Mouse (Mus musculus): ENCODE data around the gene BC017158. TPM values are rescaled to one million over a fixed set of nuclear protein-coding genes. Genes with fewer than 3 reads are reported as not detected.
A peak's percentile ranks its signal among the peaks of the same experiment; 100 is the strongest.

Gene BC017158
- polyA plus RNA-seq, 1 experiment from 2014 or later = 32.6 TPM

DNA sequence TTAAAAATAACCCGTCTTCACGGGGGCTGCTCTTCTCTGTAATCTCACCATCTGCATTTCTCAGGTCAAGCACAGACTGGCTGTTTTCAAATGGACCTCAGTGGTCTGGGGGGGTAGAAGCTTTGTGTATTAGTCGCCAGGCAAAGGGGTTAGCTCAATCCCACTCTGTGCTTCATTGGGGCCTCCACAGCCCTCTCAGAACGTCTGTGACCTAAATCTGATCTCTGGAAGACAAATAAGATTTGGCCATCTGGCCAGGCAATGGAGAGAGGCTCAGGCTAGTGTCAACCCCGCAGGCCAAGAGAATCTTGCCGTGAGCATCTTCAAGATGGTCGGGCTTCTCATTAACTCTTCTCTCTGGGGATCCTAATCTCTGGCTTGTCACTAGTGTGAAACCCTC lies 16.5 kb upstream of the BC017158 start:
- ATAC-seq = no peak
- WGBS = 67% methylated on average over 7 of the region's 7 CpGs
- H3K4me2 ChIP-seq (replicated peaks; ENCODE audit: low read depth) = no peak overlapping the region

DNA sequence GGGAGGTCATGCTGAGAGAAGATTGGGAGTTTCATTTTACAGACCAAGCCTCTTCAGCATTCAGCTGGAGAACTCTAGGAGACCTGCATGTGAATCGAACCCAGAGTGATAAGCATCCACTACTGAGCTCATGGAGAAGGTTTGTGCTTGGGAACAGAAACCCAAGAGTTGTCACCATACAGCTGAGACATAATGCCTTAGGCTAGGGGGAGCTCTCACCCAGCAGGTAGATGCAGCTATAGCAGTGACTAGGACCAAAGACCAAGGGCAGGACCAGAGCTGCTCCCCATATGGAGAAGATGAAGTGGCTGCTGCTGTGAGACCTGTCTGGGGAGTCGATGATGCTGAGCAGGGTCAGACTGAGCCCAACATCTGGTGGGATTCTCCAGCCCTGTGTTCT lies 15.6 kb upstream of the BC017158 start:
- Histone ChIP-seq H3K27ac (ENCODE audit: low read depth, low read length) (no peak overlapping the region), H3K36me3 (ENCODE audit: control insufficient read depth, insufficient read depth) (no peaks in the 10 kb centered on the region), H3K9me3 (ENCODE audit: control insufficient read depth) (no peaks in the 10 kb centered on the region), H3K4me3 (ENCODE audit: low read depth, low read length) (no peak overlapping the region), H3K9ac (ENCODE audit: low read depth, low read length) (no peak overlapping the region), H3K4me1 (replicated peaks; ENCODE audit: control insufficient read depth, insufficient read depth, low read length) (peaks cover 5% of the 10 kb centered on the region; the same call in 1 of the 2 replicates), H3K27me3 (replicated peaks; ENCODE audit: control insufficient read depth, insufficient read depth, low read length) (no peaks in the 10 kb centered on the region), H3K4me2 (replicated peaks; ENCODE audit: low read depth) (no peak overlapping the region)
- ATAC-seq = no peak
- 96% methylated on average over 2 of the region's 2 CpGs for WGBS
- TF ChIP-seq CTCF (IDR thresholded peaks at IDR 0.05; ENCODE audit: low read depth) = peak; percentile 42

More for the DNA sequence above, 16.5 kb upstream of the BC017158 start:
- Histone ChIP-seq H3K9me3 (ENCODE audit: control insufficient read depth) (no peaks in the 10 kb centered on the region), H3K27ac (ENCODE audit: low read depth, low read length) (no peak overlapping the region), H3K27me3 (replicated peaks; ENCODE audit: control insufficient read depth, insufficient read depth, low read length) (no peaks in the 10 kb centered on the region), H3K36me3 (ENCODE audit: control insufficient read depth, insufficient read depth) (no peaks in the 10 kb centered on the region), H3K9ac (ENCODE audit: low read depth, low read length) (no peak overlapping the region), H3K4me1 (replicated peaks; ENCODE audit: control insufficient read depth, insufficient read depth, low read length) (peaks cover 5% of the 10 kb centered on the region; the same call in 1 of the 2 replicates), H3K4me3 (ENCODE audit: low read depth, low read length) (no peak overlapping the region)
- TF ChIP-seq CTCF (IDR thresholded peaks at IDR 0.05; ENCODE audit: low read depth) = no peak

DNA sequence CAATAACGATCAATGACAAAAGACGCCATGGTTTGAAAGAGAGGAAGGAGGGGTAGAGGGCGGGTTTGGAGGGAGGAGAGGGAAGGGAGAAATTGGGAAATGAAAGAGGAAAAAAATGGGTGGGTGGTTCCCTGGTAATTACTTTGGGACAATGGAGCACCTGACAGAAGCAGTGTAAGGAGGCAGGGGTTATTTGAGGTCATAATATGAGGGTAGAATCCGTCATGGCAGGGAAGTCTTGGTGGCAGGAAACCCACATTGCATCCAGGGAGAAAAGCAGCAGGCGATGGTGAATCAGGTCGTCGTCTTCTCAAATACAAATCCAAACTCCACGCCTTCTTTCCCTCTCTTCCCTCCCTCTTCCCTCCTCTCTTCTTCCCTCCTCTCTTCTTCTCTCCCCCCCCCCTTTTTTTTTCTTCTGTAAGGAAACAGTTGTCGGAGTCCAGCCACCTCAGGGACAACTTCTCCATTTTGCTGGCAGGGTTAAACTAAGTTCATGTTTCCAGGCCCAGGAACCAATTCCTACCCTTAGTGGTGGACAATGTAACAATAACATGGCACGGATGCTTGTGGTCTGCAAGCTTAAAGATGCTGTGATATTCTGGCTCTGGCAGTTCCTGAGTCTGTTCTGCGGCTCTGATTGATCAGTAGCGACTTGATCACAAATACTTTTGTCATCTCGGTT lies 14.5 kb upstream of the BC017158 start:
- H3K4me1 ChIP-seq (replicated peaks; ENCODE audit: control insufficient read depth, insufficient read depth, low read length) = peaks cover 5% of the 10 kb centered on the region; the same call in 1 of the 2 replicates
- no peak for ATAC-seq
- no peak for TF ChIP-seq CTCF (IDR thresholded peaks at IDR 0.05; ENCODE audit: low read depth)
- no peaks in the 10 kb centered on the region for H3K27me3 ChIP-seq (replicated peaks; ENCODE audit: control insufficient read depth, insufficient read depth, low read length)
- H3K9me3 ChIP-seq (ENCODE audit: control insufficient read depth) = no peaks in the 10 kb centered on the region
- no peak overlapping the region for H3K4me3 ChIP-seq (ENCODE audit: low read depth, low read length)
- no peak overlapping the region for H3K4me2 ChIP-seq (replicated peaks; ENCODE audit: low read depth)
- WGBS = 81% methylated on average over 13 of the region's 13 CpGs
- H3K27ac ChIP-seq (ENCODE audit: low read depth, low read length) = no peak overlapping the region
- H3K36me3 ChIP-seq (ENCODE audit: control insufficient read depth, insufficient read depth) = no peaks in the 10 kb centered on the region
- H3K9ac ChIP-seq (ENCODE audit: low read depth, low read length) = no peak overlapping the region

DNA sequence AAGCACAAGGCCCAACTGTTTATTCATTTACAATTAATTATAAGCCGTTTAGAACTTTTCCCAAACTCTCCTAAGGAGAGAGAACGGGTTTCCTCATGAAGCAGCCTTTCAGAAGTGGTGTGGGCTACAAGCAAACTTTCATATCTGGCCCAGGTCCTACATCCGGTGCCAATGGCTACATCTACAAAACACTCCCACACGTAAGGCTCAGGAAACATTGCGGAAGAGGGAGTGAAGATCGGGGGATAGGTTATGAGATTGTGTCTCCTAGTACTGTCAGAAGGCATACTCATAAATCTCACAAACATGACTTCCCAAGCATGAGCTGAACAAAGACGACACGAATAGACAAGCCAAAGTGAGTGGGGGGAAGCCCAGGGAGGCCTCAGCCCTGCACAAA lies 13.8 kb upstream of the BC017158 start:
- no peak for ATAC-seq
- no peak for TF ChIP-seq CTCF (IDR thresholded peaks at IDR 0.05; ENCODE audit: low read depth)
- no peaks in the 10 kb centered on the region for H3K9me3 ChIP-seq (ENCODE audit: control insufficient read depth)
- no peaks in the 10 kb centered on the region for H3K36me3 ChIP-seq (ENCODE audit: control insufficient read depth, insufficient read depth)
- H3K4me2 ChIP-seq (replicated peaks; ENCODE audit: low read depth) = no peak overlapping the region
- no peak overlapping the region for H3K27ac ChIP-seq (ENCODE audit: low read depth, low read length)
- no peak overlapping the region for H3K9ac ChIP-seq (ENCODE audit: low read depth, low read length)
- no peaks in the 10 kb centered on the region for H3K27me3 ChIP-seq (replicated peaks; ENCODE audit: control insufficient read depth, insufficient read depth, low read length)
- H3K4me1 ChIP-seq (replicated peaks; ENCODE audit: control insufficient read depth, insufficient read depth, low read length) = peaks cover 5% of the 10 kb centered on the region; the same call in 1 of the 2 replicates
- 69% methylated on average over 8 of the region's 8 CpGs for WGBS
- no peak overlapping the region for H3K4me3 ChIP-seq (ENCODE audit: low read depth, low read length)

DNA sequence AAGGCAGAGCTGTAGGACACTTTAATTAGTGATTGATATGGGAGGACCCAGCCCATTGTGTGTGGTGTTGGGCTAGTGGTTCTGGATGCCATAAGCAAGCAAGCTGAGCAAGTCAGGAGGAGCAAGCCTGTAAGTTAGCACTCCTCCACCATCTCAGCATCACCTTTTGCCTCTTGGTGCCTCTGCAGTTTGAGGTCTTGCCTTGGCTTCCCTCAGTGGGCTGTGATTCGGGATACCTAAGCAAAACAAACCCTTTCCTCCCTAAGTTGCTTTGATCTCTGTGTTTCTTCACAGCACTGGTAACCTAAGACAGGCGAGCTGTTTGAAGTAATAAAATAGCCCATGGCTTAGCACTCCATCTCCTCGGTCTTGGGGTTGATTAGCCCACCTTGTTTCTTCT lies 13.3 kb upstream of the BC017158 start:
- Histone ChIP-seq H3K4me2 (replicated peaks; ENCODE audit: low read depth) (no peak overlapping the region), H3K27ac (ENCODE audit: low read depth, low read length) (no peak overlapping the region), H3K27me3 (replicated peaks; ENCODE audit: control insufficient read depth, insufficient read depth, low read length) (no peaks in the 10 kb centered on the region), H3K9me3 (ENCODE audit: control insufficient read depth) (no peaks in the 10 kb centered on the region), H3K9ac (ENCODE audit: low read depth, low read length) (no peak overlapping the region), H3K4me3 (ENCODE audit: low read depth, low read length) (no peak overlapping the region), H3K36me3 (ENCODE audit: control insufficient read depth, insufficient read depth) (no peaks in the 10 kb centered on the region), H3K4me1 (replicated peaks; ENCODE audit: control insufficient read depth, insufficient read depth, low read length) (peaks cover 5% of the 10 kb centered on the region; the same call in 1 of the 2 replicates)
- ATAC-seq = no peak
- WGBS = 54% methylated on average over 3 of the region's 3 CpGs
- TF ChIP-seq CTCF (IDR thresholded peaks at IDR 0.05; ENCODE audit: low read depth) = no peak

DNA sequence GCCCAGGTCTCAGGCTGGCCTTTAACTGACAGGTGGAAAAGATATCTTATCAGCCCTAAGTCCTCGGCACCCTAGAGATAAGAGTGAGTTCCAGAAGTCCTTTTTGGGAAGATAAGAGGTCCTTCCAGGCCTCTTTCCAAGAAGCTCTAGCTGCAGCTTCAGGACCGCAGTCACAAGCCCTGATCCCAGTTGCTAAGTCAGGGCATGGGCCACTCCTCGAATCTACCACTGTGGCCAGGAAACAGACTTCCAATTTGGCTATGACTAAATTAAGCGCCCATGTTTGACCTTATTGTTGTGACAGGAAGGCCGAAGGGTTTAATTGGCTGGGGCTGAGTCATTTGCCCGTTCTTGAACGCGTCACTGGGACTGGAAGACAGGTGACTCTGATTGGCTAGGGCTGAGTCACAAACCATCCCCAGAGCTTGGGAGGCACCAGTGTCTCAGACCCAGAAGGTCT lies 12.3 kb upstream of the BC017158 start:
- no peaks in the 10 kb centered on the region for H3K9me3 ChIP-seq (ENCODE audit: control insufficient read depth)
- 34% methylated on average over 8 of the region's 8 CpGs for WGBS
- peaks cover 5% of the 10 kb centered on the region; the same call in 1 of the 2 replicates for H3K4me1 ChIP-seq (replicated peaks; ENCODE audit: control insufficient read depth, insufficient read depth, low read length)
- H3K9ac ChIP-seq (ENCODE audit: low read depth, low read length) = no peak overlapping the region
- no peak overlapping the region for H3K4me2 ChIP-seq (replicated peaks; ENCODE audit: low read depth)
- no peak for TF ChIP-seq CTCF (IDR thresholded peaks at IDR 0.05; ENCODE audit: low read depth)
- H3K27ac ChIP-seq (ENCODE audit: low read depth, low read length) = no peak overlapping the region
- H3K36me3 ChIP-seq (ENCODE audit: control insufficient read depth, insufficient read depth) = no peaks in the 10 kb centered on the region
- no peaks in the 10 kb centered on the region for H3K27me3 ChIP-seq (replicated peaks; ENCODE audit: control insufficient read depth, insufficient read depth, low read length)
- no peak for ATAC-seq
- H3K4me3 ChIP-seq (ENCODE audit: low read depth, low read length) = no peak overlapping the region

Data from intestine, postnatal 0 days (tissue).